Mouse (Mus musculus): ENCODE data around the gene Wbp1. TPM values are rescaled to one million over a fixed set of nuclear protein-coding genes. Genes with fewer than 3 reads are reported as not detected.

Wbp1 gene
- polyA plus RNA-seq, 1 experiment, result 44.5 TPM

DNA sequence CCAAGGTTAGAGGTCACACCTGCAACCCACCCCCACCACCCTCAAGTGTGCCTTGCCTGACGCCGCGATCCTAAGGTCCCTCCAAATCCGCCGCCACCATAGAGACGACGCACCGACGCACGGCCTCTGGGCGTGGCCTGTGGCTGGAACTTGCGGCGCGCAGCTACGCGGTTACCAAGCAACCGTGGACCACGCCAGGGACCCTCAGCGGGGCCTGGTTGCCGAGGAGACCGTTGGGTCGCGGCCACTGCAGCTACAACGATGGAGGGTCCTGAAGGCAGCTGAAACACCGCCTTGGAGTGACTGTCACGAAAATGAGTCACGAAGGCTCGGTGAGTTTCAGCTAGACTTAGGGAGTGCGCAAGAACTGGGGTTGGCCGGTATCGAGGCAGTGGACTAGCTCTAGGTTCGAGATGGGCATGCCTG is 34.9 kb upstream of the Wbp1 start, which contains the start of the genes Wdr54 and 1700003E16Rik:
Wdr54 (minus strand) TSS at position 139 of the 426 bp plus-strand sequence.
1700003E16Rik (plus strand) TSS at position 146 of the 426 bp plus-strand sequence.
- H3K4me1 ChIP-seq (ENCODE audit: control insufficient read depth, insufficient read depth, low read length), result no peaks in the 10 kb centered on the region
- TF ChIP-seq CTCF (IDR thresholded peaks at IDR 0.05; ENCODE audit: borderline replicate concordance, insufficient read depth, low read length), result no peak
- peak; percentile 67 for TF ChIP-seq POLR2A (IDR thresholded peaks at IDR 0.05; ENCODE audit: low read depth, low read length)
- H3K4me3 ChIP-seq (ENCODE audit: insufficient read depth, low read length), result peak within 1 kb of the TSS; percentile 59

DNA sequence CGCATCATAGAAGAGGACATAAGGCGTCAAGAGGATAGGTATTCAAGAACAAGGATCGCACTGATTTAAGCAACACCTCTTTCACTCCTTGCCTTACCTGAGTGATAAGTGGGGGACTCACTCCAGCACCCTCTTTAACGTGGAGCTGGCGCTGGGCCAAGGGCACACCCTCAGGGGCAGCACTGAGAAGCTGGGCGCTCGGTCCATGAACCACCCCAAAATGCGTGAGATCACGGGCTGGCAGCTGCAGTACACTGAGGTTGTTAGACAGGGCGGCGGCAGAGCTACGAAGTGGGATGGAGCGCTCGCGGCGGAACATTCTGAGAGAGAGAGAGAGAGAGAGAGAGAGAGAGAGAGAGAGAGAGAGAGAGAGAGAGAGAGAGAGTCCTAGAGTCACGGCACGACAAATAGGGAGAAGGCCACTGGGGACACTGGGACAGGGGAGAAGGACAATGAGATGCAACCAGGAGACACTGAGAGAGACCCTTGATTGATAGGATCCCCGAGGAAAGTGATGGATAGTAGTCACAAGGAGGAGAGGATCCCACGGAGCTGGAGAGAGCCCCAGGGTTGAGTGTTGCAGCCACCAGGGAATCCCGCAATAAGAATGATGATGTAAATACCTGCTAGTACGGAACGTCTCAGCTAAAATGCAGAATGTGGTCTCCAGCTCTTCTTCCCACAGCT is 34.3 kb upstream of the Wbp1 start:
- H3K4me3 ChIP-seq (ENCODE audit: insufficient read depth, low read length), result peak overlapping the region; percentile 59
- H3K27ac ChIP-seq (ENCODE audit: insufficient read depth, low read length), result no peak overlapping the region
- TF ChIP-seq CTCF (IDR thresholded peaks at IDR 0.05; ENCODE audit: borderline replicate concordance, insufficient read depth, low read length), result no peak
- TF ChIP-seq POLR2A (IDR thresholded peaks at IDR 0.05; ENCODE audit: low read depth, low read length), result no peak
- no peaks in the 10 kb centered on the region for H3K4me1 ChIP-seq (ENCODE audit: control insufficient read depth, insufficient read depth, low read length)

More for the DNA sequence above, 34.9 kb upstream of the Wbp1 start, which contains the start of the genes Wdr54 and 1700003E16Rik:
- no peak within 1 kb of the TSS for H3K27ac ChIP-seq (ENCODE audit: insufficient read depth, low read length)

DNA sequence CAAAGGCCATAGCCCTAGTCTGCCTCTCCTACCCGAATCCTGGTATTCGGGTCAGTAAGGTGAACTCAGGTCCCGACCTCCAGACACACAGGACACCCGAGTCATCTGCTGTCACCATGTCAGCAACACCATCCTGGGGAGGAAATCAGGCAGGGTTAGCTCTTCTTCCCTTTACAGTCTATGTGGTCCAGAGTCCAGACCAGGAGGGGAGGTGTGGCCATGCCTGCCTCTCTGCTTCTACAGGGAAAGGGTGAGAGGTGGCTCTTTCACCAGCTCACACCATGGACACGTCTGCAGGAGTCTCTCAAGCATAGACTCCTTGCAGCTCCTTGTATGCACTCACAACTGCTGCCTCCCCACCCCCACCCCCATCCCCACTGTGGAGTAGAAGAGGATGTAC is 32.1 kb upstream of the Wbp1 start:
- Histone ChIP-seq H3K4me1 (ENCODE audit: control insufficient read depth, insufficient read depth, low read length) (no peaks in the 10 kb centered on the region), H3K27ac (ENCODE audit: insufficient read depth, low read length) (no peak overlapping the region), H3K4me3 (ENCODE audit: insufficient read depth, low read length) (no peak overlapping the region)
- TF ChIP-seq CTCF (IDR thresholded peaks at IDR 0.05; ENCODE audit: borderline replicate concordance, insufficient read depth, low read length), result no peak
- no peak for TF ChIP-seq POLR2A (IDR thresholded peaks at IDR 0.05; ENCODE audit: low read depth, low read length)

DNA sequence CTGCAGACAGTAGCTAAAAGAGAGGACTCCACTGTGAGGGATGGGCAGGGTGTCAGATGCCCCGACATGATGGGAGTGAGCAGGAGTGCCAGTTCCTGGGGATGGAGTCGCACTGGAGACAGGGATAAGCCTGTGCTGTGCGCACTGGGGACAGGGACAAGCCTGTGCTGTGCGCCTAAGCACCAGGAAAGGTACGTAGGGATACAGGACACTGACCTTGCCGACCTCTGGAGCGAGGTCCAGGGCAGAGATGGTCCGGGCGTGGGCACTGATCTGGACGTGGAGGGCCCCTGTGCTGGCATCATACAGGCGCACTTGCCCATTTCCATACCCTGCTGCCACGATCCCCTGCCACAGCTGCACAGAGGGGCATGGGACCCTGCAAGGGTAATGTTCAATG is 31.7 kb upstream of the Wbp1 start:
- Histone ChIP-seq H3K27ac (ENCODE audit: insufficient read depth, low read length) (no peak overlapping the region), H3K4me1 (ENCODE audit: control insufficient read depth, insufficient read depth, low read length) (no peaks in the 10 kb centered on the region), H3K4me3 (ENCODE audit: insufficient read depth, low read length) (no peak overlapping the region)
- no peak for TF ChIP-seq POLR2A (IDR thresholded peaks at IDR 0.05; ENCODE audit: low read depth, low read length)
- TF ChIP-seq CTCF (IDR thresholded peaks at IDR 0.05; ENCODE audit: borderline replicate concordance, insufficient read depth, low read length), result no peak

DNA sequence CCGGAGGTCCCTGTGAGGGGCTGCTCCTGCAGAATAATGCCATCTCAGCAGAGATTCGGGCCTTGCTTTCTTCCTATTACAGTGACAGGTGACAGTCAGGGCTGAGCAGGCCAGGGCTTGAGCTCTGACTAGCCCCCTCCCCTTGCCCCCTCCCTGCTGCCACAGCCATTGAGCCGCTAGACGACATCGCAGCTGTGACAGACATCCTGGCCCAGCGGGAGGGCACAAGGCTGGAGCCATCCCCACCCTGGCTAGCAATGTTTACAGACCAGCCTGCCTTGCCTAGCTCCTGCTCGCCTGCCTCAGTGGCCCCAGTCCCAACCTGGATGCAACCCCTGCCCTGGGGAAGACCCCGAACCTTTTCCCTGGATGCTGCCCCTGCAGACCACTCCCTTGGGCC is 30.4 kb upstream of the Wbp1 start:
- TF ChIP-seq POLR2A (IDR thresholded peaks at IDR 0.05; ENCODE audit: low read depth, low read length) (no peak), CTCF (IDR thresholded peaks at IDR 0.05; ENCODE audit: borderline replicate concordance, insufficient read depth, low read length) (no peak)
- H3K27ac ChIP-seq (ENCODE audit: insufficient read depth, low read length), result no peak overlapping the region
- no peak overlapping the region for H3K4me3 ChIP-seq (ENCODE audit: insufficient read depth, low read length)
- H3K4me1 ChIP-seq (ENCODE audit: control insufficient read depth, insufficient read depth, low read length), result no peaks in the 10 kb centered on the region; the same call in 1 of the 2 replicates

DNA sequence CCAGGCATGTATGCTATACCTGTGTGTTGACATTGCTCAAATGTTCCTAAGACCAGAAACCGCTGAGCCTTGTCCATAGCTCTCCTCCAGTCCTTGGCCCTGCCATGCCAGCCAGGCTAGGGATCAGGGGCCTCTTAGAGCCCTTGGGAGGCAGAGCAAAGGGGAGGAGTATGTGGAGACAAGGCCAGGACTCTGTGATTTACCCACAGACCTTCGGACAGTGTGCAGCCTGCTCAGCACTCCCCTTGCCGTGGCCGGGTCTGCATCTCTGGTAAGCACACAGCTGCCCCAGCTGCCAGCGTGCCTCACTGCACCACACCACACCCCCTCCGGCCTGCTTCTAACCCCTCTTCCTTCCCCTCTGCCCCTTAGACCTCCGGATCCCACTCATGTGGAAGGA is 25.9 kb upstream of the Wbp1 start:
- Histone ChIP-seq H3K27ac (ENCODE audit: insufficient read depth, low read length) (no peak overlapping the region), H3K4me1 (ENCODE audit: control insufficient read depth, insufficient read depth, low read length) (peaks cover 18% of the 10 kb centered on the region), H3K4me3 (ENCODE audit: insufficient read depth, low read length) (no peak overlapping the region)
- TF ChIP-seq CTCF (IDR thresholded peaks at IDR 0.05; ENCODE audit: borderline replicate concordance, insufficient read depth, low read length), result no peak
- TF ChIP-seq POLR2A (IDR thresholded peaks at IDR 0.05; ENCODE audit: low read depth, low read length), result no peak

DNA sequence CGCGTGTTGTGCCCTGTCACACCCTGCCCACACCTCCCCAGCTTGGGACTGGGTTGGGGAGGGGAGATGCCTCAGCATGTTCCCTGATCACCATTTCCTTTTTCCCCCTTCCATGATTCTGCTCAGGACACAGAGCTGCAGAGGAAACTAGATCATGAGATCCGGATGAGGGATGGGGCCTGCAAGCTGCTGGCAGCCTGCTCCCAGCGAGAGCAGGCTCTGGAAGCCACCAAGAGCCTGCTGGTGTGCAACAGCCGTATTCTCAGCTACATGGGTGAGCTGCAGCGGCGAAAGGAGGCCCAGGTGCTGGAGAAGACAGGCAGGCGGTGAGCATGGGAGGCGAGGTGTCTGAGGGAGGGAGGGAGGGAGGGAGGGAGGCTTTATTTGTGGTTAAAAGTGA is 24.4 kb upstream of the Wbp1 start:
- Histone ChIP-seq H3K4me1 (ENCODE audit: control insufficient read depth, insufficient read depth, low read length) (peaks cover 18% of the 10 kb centered on the region), H3K4me3 (ENCODE audit: insufficient read depth, low read length) (no peak overlapping the region), H3K27ac (ENCODE audit: insufficient read depth, low read length) (peak overlapping the region; percentile 16)
- TF ChIP-seq POLR2A (IDR thresholded peaks at IDR 0.05; ENCODE audit: low read depth, low read length) (no peak), CTCF (IDR thresholded peaks at IDR 0.05; ENCODE audit: borderline replicate concordance, insufficient read depth, low read length) (no peak)

DNA sequence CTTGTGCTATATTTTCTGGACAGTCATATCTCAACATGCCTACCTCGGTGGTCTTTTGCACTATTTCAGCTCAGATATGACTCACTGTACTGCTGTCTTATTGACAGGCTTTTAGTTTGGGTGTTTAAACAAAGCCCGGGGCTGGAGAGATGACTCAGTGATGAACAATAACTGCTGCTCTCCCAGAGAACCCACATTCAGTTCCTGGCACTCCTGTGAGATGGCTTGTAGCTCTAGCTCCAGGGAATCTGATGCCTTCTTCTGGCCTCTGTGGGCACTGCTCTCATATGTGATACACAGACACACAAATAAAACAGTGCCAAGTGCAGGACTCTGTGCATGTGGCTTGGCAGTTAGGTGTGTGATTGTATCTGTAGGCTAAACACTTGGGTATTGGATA is 23.9 kb upstream of the Wbp1 start:
- Histone ChIP-seq H3K4me3 (ENCODE audit: insufficient read depth, low read length) (no peak overlapping the region), H3K4me1 (ENCODE audit: control insufficient read depth, insufficient read depth, low read length) (peaks cover 18% of the 10 kb centered on the region), H3K27ac (ENCODE audit: insufficient read depth, low read length) (peak overlapping the region; percentile 28)
- no peak for TF ChIP-seq CTCF (IDR thresholded peaks at IDR 0.05; ENCODE audit: borderline replicate concordance, insufficient read depth, low read length)
- TF ChIP-seq POLR2A (IDR thresholded peaks at IDR 0.05; ENCODE audit: low read depth, low read length), result no peak

DNA sequence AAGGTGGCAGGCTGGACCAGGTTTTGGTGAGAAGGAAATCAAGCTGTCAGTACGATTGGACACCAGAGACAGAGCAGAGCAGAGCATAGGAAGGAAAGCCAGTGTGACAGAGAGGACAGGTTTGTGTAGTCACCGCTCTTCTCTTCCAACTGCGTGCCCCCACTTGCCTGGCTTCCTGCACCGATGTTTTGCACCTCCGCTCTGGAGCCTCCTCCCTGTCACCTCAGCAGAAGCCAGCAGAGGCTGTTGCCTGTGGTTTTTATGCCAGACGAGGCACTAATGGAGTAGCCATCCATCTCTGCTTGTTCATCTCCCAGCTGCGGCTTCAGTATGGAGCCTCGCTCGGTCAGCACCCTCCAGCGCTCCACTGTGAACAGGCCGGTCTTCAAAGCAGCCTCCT is 21.5 kb upstream of the Wbp1 start:
- Histone ChIP-seq H3K4me1 (ENCODE audit: control insufficient read depth, insufficient read depth, low read length) (peaks cover 21% of the 10 kb centered on the region), H3K4me3 (ENCODE audit: insufficient read depth, low read length) (no peak overlapping the region)

DNA sequence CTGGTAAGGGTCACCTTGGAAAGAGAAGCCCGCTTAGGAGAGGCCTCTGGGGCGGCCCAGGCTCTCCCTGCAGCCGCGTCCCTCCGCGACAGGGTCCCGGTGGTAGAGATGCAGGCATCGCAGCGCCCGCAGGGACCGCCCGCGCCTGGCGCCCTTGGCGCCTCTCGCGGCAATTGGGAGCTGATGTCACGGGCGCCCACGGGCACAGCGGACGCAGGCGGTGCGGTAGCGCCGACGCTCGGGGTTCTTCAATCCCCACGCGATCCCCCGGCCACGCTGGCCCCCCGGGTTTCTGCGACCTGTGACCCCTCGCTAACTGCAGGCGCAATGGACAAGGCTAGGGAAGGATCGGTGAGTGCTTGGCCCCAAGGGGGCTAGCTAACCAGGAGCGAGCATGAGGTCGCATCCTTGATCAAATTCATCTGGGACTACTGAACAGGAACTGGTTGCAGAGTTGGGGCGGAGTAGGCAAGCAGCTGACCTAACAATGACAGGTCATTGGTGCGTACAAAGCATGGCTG is 20.9 kb upstream of the Wbp1 start:
- peaks cover 21% of the 10 kb centered on the region for H3K4me1 ChIP-seq (ENCODE audit: control insufficient read depth, insufficient read depth, low read length)
- no peak for TF ChIP-seq CTCF (IDR thresholded peaks at IDR 0.05; ENCODE audit: borderline replicate concordance, insufficient read depth, low read length)
- TF ChIP-seq POLR2A (IDR thresholded peaks at IDR 0.05; ENCODE audit: low read depth, low read length), result no peak

More for the DNA sequence above, 21.5 kb upstream of the Wbp1 start:
- TF ChIP-seq CTCF (IDR thresholded peaks at IDR 0.05; ENCODE audit: borderline replicate concordance, insufficient read depth, low read length) (no peak), POLR2A (IDR thresholded peaks at IDR 0.05; ENCODE audit: low read depth, low read length) (no peak)
- H3K27ac ChIP-seq (ENCODE audit: insufficient read depth, low read length), result no peak overlapping the region

More for the DNA sequence above, 20.9 kb upstream of the Wbp1 start:
- Histone ChIP-seq H3K27ac (ENCODE audit: insufficient read depth, low read length) (no peak overlapping the region), H3K4me3 (ENCODE audit: insufficient read depth, low read length) (no peak overlapping the region)
